Mouse (Mus musculus) layer of hippocampus, adult 11-12 months (tissue): ENCODE measurements around the gene Kxd1.

Source experiments
- DNase-seq: peaks from one replicate; pipeline ENCODE4 v3.0.0; 2022; ENCODE audit warnings: low spot score

Kxd1 gene

DNA sequence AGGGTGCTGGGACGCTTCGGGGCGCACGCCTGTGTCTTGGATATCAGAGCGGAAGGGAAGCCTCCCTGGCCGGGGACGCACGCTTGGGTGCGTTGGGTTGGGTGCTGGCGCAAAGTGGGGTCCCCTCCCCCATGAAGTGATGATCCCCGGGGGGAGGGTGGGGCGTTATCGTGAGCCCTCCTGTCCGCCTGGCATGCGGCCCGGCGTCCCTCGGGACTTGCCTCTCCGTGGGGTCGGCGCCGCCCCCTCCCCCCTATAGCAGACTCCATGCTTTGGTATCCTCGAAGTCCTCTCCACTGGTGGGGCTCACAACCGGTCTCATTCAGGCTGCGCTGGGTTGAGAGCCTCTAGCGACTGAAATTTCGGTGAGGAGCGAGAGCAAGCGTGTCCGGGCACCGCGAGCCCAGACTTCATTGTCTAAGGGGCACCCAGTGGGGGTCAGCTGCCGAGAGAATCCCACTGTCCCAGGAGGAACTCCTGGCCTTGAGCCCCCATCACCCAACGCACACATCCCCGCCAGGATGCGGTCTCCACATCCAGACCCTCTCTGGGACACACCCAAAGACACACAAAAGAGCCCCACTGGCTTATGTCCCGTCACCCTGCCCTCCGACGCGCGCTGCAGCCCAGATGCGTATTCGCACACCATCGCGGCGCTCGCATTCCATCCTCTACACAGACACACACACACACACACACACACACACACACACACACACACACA, 33.9 kb downstream of the Kxd1 start:
- DNase-seq = no peak

DNA sequence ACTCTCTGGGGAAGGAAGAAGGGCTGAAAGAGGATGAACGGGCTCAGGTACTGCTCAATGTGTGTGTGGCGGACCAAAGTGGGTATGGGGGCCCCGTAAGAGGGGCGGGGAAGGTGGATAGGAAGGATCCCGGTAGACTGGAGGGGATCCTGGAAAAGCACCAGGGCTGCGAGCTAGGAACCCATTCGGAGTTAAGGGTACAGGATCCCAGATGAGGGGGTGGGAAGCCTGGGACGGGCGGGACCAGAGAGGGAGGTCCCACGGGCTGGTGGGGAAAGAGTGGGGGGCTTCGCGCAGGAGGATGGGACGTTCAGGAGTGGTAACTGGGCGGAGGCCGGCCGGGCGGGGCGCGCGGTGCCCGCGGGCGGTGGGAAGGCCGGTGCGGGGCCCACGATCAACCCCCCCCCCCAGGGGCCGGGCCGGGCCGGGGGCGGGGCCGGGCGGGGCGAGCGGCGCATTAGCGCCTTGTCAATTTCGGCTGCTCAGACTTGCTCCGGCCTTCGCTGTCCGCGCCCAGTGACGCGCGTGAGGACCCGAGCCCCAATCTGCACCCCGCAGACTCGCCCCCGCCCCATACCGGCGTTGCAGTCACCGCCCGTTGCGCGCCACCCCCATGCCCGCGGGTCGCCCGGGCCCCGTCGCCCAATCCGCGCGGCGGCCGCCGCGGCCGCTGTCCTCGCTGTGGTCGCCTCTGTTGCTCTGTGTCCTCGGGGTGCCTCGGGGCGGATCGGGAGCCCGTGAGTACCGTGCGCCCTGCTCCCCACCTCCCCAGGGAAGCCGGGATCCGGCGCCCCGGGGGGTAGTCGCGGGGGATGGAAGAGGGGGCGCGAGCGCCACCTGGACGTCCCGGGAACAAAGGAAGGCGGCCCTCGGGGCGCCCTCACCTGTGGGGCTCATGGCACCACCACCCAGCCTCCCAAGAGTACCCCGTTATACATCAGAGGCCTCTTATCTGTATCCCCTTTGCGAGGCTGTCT, 34.8 kb downstream of the Kxd1 start, which contains the start of gene Crlf1:
Crlf1 (plus strand) TSS at position 495 of the 977 bp plus-strand sequence.
- no peak for DNase-seq

DNA sequence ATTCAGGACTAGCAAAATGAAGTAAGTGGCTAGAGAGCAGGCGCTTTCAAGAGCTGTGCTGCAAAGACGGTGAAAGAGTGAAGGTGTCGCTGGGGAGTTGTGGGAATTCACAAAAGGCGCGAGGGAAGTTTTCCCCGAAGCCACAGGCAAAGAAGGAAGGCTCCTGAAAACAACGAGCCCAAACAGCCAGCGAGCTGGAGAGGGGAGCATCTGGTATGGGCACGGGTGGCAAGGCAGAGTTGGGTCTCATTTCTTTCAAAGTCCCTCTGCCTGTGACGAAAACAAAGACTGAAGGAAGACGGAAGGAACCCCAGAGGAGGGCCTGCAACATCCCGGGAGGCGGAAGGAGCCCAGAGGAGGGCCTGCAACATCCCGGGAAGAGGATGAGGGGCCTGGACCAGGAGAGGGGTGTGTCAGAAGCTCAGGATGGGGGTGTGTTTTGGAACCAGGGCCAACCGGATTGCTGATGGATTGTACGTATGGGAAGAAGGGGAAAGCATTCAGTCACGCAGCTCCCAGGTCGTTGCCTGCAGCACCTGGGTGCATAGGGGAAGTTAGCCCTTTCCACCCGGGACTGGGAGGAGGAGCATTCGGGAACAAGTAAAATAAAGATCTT, 36.8 kb downstream of the Kxd1 start:
- DNase-seq = no peak

DNA sequence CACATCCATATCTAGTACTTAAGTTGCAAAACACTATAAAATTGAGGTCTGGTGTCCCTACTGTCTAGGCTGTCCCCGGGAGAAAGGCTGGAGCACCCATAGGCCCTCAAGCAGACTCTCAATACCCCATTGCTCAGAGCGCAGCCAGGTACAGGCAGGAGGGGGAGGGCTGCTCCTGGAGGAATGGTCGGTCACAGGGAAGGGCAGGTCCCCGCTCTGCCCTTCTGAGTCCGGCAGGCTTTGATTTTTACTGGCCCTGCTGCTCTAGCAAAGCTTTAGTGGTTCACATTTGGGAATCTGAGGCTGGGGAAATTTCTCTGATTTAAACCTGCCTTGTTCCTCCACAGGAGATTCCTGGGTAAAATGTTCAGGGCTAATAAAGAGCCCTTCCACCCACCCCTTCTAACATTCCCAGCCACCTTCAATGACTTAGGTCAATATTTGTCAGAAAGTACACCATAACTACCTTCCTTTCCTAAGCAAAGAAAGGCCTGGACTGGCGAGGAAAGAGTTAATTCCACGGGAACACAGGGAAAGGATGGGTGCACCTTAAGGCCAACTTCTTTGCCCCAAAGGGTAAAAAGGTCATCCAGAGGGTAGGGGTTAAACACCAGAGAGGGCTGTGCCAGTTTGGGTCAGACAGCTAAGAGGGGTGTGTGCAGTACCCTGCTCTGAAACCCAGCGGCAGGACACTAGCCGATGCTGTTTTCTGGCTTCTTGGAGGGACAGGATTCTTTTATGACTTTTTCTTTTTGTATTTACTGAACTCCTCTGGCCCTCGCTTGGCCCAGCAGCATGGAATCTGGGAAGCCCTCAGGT, 37.5 kb downstream of the Kxd1 start:
- DNase-seq = no peak

DNA sequence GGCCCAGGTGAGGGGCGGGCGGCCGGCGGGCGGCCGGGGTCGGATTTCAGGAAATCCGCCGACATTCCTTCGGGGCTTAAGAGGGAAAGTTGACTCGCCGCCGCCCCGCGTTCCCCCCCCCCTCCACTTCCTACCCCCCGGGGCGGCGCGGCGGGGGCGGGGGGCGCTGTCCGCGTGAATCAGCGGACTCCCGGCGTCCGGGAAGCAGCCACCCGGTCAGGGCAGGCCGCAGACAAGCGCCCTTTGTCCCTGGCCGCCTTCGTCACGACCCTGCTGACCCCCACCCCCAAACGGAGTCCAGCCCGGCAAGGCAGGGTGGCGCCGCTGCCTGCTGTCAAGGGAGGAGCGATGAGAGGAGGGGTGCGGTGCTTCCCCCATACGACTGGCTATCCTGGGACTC, 38.2 kb downstream of the Kxd1 start:
- no peak for DNase-seq

DNA sequence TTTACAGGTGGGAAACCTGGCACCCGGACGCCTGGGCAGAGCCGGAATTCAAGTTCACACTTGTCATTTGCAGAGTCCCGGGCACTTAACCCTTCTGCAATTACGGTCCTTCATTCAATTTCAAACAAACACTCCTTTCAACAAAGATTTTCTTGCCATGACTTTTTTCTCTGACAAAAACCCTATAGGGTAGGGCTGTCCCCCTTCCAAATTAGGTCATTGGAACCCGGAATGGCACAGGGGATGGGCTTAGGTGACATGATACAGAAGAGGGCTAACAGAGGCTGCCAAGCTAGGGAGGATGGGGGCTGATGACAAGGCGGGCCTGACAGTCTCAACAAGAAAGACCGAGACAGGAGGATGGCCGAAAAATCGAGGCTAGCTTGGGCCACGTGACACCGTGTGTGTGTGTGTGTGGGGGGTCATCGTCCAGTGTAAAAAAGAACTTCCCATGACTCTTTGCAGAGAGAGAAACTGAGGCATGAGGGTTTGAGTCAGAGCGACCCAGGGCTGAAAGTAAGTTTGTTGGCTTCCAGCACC, 38.8 kb downstream of the Kxd1 start:
- no peak for DNase-seq

DNA sequence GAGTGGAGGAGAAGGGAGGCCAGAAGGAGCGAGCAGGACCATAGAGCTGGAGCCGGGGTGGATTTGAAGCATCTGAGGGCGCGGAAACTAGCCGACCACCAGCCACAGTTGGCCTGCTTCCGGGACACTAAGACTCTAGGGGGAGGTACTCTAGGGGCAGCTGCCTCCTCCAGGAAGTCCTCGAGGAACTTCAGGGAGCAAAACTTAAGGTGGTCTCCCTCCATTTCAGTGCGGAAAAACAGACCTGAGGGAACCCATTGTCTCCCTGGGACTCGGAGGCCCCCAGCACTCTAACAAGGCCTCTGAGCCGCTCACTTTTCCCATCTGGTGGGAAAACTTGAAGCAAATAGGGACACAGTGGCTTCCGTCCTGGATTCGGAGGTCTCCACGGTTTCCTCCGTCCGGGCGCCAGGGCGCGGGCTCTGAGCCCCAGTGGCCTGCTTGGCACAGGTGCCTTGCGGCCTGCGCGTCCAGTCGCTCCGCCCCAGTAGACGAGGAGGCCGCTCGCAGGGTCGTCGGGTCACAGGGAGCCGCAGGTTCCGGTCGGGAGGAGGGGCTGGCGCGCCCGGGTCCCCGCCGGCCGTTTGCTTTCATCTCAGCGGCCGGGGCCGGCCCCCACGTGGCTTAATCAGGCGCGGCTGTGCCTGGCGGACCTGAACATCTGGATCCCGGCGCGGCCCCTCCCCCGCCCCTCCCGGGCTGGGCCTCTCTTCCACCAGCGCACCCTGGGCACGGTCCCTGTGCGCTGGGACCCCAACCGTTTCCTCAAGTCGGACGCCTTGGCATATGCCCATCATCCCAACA, 39.6 kb downstream of the Kxd1 start:
- DNase-seq = no peak

DNA sequence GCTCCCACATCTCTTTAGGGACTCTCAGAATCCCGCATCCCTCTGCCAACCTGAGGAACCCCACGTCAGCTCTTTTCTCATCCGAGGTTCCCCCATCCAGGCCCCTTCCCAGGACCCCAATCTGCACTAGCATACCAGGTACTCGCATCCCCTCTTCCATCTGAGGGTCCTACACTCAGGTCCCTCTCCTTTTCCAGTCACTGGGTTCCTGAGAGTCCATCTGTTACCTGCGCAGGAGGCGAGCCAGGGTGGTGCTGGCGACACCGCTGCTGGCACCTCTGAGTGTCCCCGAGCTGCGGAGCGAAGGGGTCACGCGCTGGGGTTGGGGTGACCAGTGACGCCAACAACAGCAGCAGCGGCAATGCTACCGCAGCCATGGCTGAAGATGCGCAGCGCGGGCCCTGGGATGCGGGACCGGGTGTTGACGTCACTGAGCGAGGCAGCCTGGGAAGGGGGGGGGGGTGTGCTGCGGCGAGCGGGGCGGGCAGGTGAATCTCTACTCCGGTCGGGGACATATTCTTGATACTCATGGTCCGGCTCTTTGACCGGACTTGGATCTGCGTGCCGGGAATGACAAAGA, 40.7 kb downstream of the Kxd1 start, which contains the start of gene Tmem59l:
Tmem59l (minus strand) TSS at position 418 of the 580 bp plus-strand sequence.
- no peak for DNase-seq

DNA sequence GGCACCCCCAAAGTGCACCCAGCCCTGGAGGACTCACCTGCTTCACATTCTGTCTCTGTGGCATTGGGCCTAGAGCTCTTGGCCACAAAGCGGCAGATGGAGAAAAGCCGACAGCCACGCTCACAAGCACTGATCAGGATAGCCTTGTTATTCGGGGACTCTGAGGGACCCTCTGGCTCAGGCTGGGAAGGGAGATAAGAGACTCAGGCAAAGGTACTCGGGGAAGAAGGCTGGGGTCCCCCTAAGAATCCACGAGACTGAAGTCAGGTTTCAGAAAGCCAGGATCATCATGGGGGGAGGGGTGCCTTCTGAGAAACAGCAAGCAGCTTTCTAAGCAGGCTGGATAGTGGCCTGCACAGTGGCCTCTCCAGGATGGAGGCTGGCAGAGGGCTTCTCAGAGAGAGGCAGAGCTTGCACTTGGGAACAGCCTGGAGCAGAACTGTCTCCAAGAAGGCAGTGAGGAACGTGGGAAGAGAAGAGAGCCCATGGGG, 41.5 kb downstream of the Kxd1 start:
- DNase-seq = no peak

DNA sequence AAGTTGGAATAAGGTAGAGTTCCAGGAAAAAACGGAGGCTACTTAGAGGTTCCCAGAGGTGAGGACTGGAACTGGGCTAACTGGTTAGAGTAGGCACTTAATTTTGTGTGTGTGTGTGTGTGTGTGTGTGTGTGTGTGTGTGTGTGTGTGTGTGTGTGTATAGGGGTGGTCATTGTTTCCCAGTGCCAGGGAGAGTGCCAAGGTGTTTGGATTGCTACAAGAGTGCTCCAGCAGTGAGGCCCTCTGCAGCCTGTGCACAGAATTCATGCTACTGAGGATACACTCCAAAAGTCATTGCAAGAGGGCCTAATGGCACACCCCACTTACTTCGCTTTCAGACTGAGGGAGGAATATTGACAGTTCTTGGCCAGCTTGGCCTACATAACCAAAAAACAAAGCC, 44.8 kb downstream of the Kxd1 start:
- no peak for DNase-seq

DNA sequence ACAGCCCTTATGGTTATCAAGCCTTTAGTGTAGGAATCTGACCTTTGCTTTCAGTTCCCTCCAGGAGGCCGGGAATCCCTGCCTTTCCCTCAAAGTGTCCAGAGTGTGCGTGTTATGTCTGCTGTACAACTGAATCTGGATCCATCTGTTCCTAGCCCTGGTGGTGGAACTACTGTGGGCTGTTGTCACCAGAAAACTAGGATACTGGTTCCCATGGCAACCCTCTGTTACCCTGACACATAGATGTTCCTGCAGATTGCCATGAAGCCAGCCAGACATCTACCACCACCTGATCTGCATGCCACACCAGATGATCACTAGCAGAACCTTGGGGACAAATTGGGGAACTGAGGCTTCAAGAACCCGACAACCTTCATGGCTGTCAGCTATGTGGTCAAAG, 45.8 kb downstream of the Kxd1 start:
- DNase-seq = peak; percentile 80

DNA sequence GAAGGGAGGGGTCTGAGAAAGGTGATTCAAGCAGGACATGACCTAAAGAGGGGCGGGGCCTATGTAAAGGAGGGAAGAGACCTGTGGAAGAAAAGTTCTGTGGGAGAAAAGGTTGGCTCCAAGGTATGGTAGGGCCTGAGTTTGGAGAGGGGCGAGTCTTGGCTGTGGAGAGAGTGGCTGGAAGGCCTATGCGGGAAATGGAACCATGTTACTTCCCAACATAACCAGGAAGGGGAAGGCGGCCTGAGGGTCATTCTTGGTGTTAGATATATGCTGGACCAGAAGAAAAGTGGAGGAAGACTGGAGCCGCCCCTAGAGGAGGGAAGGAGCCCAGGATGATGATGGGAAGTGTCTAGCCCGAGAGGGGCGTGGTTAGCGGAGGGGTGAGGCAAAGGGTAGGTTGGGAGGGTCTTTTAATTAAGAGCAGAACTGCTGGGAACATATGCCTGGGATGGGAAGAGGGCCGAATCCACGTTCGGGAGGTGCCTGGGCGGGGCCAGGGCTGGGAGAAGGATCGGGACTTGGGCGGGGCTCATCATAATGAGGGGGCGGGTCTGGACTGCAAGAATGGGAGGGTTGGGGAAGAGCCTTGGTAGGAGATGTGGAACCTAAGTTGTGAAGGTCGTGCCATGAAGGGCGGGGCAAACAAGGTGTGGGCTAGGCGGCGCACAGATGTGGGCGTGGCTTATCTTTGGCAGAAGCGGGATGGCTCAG, 50.3 kb downstream of the Kxd1 start:
- no peak for DNase-seq

DNA sequence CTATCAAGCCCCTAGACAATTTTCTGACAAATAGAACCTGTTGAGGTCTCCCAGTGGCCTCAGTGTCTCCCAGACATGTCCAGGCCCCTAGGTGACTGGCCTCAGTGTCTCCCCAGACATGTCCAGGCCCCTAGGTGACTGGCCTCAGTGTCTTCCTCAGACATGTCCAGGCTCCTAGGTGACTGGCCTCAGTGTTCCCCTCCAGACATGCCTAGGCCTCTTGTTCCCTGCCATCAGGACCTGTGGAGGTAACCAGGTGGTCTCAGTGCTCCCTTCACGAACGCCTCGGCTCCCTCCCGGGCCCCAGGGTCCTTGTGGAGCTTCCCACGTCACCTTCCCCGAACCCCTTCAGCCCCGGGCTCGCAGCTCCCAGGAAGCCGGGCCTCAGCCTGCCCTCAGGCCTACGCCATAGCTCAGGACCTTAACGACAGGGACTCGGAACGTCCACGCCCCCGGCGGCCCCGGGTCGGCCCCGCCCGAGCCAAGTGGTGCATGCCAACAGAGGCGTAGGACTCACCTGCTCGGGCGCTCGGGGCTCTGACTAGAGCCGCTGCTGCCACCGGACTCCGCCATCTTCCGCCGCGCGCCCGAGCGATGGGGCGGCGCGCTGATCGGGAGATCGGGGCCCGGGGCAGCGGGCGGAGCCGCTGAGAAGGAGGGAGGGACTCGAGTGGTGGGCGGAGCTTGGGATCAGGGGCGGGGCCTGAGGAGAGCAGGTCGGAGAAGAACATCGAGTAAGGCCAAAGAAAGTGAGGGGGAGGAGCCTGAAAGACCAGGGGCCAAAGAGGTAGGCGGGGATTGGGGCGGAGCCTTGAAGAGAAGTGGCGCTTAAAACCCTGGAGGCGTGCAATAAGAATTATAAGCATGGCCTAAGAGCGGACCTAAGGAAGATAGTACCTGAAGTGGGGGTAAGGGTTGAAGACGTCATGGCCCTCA, 51.2 kb downstream of the Kxd1 start, which contains the start of gene Klhl26:
Klhl26 (minus strand) TSS at position 636 of the 936 bp plus-strand sequence.
- peak; percentile 93 for DNase-seq

DNA sequence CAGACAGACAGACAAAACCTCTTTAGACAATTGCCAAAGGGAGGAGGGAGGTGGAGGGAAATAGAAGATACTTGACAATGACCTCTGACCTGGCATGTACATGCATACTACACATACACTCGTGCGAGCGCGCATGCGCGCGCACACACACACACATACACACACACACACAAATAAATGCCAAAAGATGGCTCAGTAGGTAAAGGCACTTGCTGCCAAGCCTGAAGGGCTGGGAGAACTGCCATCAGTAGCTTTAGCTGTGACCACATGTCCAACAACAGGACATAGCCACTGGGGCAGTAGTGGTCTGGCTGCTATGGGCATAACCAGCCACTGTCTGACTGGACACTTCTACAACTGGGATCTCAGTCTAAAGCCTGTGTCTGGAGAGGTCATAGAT, 55.9 kb downstream of the Kxd1 start:
- no peak for DNase-seq

DNA sequence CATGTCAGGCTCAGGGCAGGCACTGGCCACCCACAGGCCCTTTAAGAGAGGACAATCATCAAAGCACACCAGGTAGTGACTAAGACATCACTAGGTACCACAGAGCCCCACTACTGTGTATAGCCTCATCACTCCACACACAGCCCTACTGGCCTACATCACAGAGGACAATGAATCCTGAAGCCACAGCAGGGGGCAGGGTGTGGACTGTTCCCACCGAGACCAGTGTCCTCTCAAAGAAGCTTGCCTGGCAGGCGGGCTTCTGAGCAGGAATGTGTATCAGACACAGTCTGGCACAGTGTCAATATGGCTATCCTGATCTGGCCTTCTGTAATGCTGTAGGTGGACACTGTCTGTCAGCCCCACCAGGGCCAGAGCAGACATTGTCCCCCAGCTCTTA, 57.8 kb downstream of the Kxd1 start:
- DNase-seq = no peak

DNA sequence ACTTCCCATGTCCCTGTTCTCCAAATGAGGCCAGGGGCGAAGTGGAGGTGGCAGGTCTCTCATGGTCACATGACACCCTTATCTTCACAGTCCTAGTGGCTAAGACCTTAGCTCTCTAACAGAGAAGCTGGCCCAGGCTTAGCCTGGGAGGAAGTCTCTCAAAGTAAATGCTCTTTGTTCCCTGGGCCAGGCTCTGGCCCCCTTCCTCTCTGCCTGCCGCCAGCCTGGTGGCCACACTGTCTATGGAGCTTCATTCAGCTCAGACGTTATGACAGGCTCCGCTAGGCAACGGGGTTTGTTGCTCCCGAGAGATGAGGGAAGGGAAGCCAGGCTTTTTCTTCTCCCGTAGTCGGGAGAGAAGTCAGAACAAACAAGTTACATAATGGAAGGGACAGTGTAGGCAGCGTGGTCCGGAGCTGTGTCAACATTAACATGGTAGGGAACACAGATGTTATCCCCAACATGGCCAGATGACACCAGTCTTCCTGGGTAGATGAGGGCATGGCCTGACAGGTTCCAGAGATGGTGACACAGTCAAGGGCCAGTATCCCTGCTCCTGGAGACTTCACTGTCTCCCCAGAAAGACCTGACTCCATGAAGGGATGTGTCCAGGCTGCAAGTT, 58.4 kb downstream of the Kxd1 start:
- DNase-seq = no peak

DNA sequence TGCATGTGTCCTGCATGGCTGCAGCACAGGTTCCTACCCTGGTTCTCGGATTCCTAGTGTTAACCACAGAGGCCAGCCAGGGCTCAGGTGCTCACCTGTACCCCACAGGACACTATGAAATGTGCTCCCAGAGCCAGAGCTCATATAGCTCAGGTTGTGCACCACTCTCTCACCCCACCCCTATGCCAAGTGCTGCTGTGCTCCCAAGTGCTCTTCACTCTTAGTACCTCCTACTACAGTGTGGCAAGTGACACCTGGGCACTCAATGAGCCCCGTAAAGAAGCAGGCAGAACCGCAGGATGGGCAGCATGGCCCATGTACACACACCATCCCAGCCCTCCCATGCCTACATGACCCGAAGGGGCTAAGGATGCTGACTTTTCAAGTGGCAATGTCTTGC, 59.0 kb downstream of the Kxd1 start:
- no peak for DNase-seq

DNA sequence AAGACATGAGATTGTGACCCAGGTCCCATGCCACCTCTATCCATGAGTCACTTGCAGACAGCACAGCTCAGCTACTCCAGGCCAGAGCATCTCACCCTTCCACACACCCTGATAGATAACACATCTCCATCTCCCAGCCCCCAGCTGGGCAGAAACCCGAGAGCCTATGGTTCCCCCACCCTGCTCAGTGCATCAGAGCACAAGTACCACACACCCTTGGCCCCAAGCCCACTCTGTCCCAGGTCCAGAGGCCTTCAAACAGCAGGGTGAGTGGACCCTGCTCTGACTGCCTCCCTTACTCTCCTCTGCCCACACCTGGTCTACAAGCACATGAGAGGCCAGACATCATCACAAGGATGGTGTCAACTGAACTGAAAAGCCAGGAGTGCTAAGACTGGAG, 59.8 kb downstream of the Kxd1 start:
- DNase-seq = no peak
